Mouse (Mus musculus) CH12.LX (cell line): ENCODE data around the gene Ndufa11. TPM values are rescaled to one million over a fixed set of nuclear protein-coding genes. Genes with fewer than 3 reads are reported as not detected.

ENCODE experiments used
- DNase-seq: peaks from one replicate; pipeline ENCODE4 v3.0.0-alpha.2; 2013; ENCODE audit errors: extremely low read depth
- H3K27ac ChIP-seq: 2 replicates; pipeline ENCODE4 v1.5.1; 2012; ENCODE audit warnings: low read depth, mild to moderate bottlenecking, control low read depth, moderate library complexity; ENCODE audit not compliant: insufficient read depth
- H3K27me3 ChIP-seq: replicated peaks from 2 replicates; pipeline ENCODE3; 2012; ENCODE audit warnings: inconsistent platforms
- H3K36me3 ChIP-seq, 2 experiments: replicated peaks in 1 of 2; 2 replicates each; pipeline versions ENCODE3 to v1.6.1; 2012; ENCODE audit warnings: inconsistent platforms in 1 of 2, low read length in 1 of 2, mild to moderate bottlenecking in 1 of 2, mixed read lengths in 1 of 2, moderate library complexity in 1 of 2; ENCODE audit not compliant: control insufficient read depth in 1 of 2, insufficient read depth in 1 of 2
- H3K4me1 ChIP-seq, 2 experiments: 2 replicates each; pipeline ENCODE4 v1.6.1; 2012; ENCODE audit warnings: inconsistent platforms in 1 of 2, moderate library complexity in 1 of 2; ENCODE audit not compliant: insufficient read depth in 2 of 2, control insufficient read depth in 1 of 2
- H3K4me2 ChIP-seq: 2 replicates; pipeline ENCODE4 v1.6.1; 2012; ENCODE audit warnings: low read depth, mild to moderate bottlenecking, control low read depth; ENCODE audit not compliant: poor library complexity, insufficient read depth, severe bottlenecking
- H3K4me3 ChIP-seq, 3 experiments: fragments of 150-350 bp in 1 of 3; sonication (generic) in 1 of 3; replicated peaks in 1 of 3; 2 replicates each; pipeline versions ENCODE3 to v1.5.1; 2011 to 2012; ENCODE audit warnings: low read depth in 2 of 3, low read length in 2 of 3, mild to moderate bottlenecking in 2 of 3, moderate library complexity in 2 of 3, control low read depth in 1 of 3, improper control_type of control experiment in 1 of 3, inconsistent platforms in 1 of 3, mixed read lengths in 1 of 3; ENCODE audit not compliant: poor library complexity in 1 of 3
- H3K79me2 ChIP-seq: replicated peaks from 2 replicates; pipeline ENCODE4 v1.6.1; 2012; ENCODE audit warnings: mild to moderate bottlenecking, moderate library complexity; ENCODE audit not compliant: control insufficient read depth, poor library complexity, insufficient read depth, severe bottlenecking; ENCODE audit errors: extremely low read depth
- H3K9ac ChIP-seq: 2 replicates; pipeline ENCODE4 v1.6.1; 2012; ENCODE audit warnings: low read depth, mild to moderate bottlenecking, control low read depth, moderate library complexity; ENCODE audit not compliant: insufficient read depth
- H3K9me3 ChIP-seq: replicated peaks from 2 replicates; pipeline ENCODE3; 2012; ENCODE audit warnings: low read length, inconsistent platforms, mixed read lengths
- BHLHE40 ChIP-seq: IDR thresholded peaks from 2 replicates; pipeline ENCODE4 v1.6.1; 2011; ENCODE audit warnings: mild to moderate bottlenecking, low read depth, low read length, improper control_type of control experiment
- CHD1 ChIP-seq: IDR thresholded peaks from 2 replicates; pipeline ENCODE4 v1.6.1; 2012; ENCODE audit warnings: low read depth, low read length, improper control_type of control experiment, inconsistent platforms
- CHD2 ChIP-seq: IDR thresholded peaks from 2 replicates; pipeline ENCODE4 v1.6.1; 2011; ENCODE audit warnings: low read length, improper control_type of control experiment
- CTCF ChIP-seq, 2 experiments: IDR thresholded peaks in 1 of 2; conservative IDR thresholded peaks in 1 of 2; 2 replicates each; pipeline ENCODE4 v1.5.1; 2011 to 2012; ENCODE audit warnings: low read depth in 2 of 2, low read length in 2 of 2, improper control_type of control experiment in 1 of 2, inconsistent platforms in 1 of 2, mild to moderate bottlenecking in 1 of 2, moderate library complexity in 1 of 2
- E2F4 ChIP-seq: IDR thresholded peaks from 2 replicates; pipeline ENCODE4 v1.6.1; 2011; ENCODE audit warnings: low read depth, low read length, improper control_type of control experiment; ENCODE audit not compliant: insufficient replicate concordance
- ELF1 ChIP-seq: IDR thresholded peaks from 2 replicates; pipeline ENCODE4 v1.6.1; 2014; ENCODE audit warnings: low read depth, mild to moderate bottlenecking, inconsistent platforms, low read length, improper control_type of control experiment
- ETS1 ChIP-seq: conservative IDR thresholded peaks from 2 replicates; pipeline ENCODE4 v1.6.1; 2012; ENCODE audit warnings: low read depth, mild to moderate bottlenecking, inconsistent platforms, low read length, improper control_type of control experiment, moderate library complexity
- HCFC1 ChIP-seq: IDR thresholded peaks from 2 replicates; pipeline ENCODE4 v1.6.1; 2012; ENCODE audit warnings: low read depth, mild to moderate bottlenecking, inconsistent platforms, low read length, improper control_type of control experiment
- IRF4 ChIP-seq: IDR thresholded peaks from 2 replicates; pipeline ENCODE4 v1.6.1; 2014; ENCODE audit warnings: low read depth, mild to moderate bottlenecking, inconsistent platforms, low read length, improper control_type of control experiment
- JUN ChIP-seq: IDR thresholded peaks from 2 replicates; pipeline ENCODE4 v1.6.1; 2011; ENCODE audit warnings: low read depth, mild to moderate bottlenecking, low read length, improper control_type of control experiment, moderate library complexity; ENCODE audit not compliant: insufficient read depth
- JUND ChIP-seq: conservative IDR thresholded peaks from 2 replicates; pipeline ENCODE4 v1.6.1; 2011; ENCODE audit warnings: low read depth, low read length, improper control_type of control experiment
- KAT2A ChIP-seq: IDR thresholded peaks from 2 replicates; pipeline ENCODE4 v1.6.1; 2012; ENCODE audit warnings: low read length, improper control_type of control experiment, inconsistent platforms; ENCODE audit not compliant: insufficient replicate concordance
- MAFK ChIP-seq: IDR thresholded peaks from 2 replicates; pipeline ENCODE4 v1.6.1; 2011; ENCODE audit warnings: low read length, improper control_type of control experiment; ENCODE audit not compliant: insufficient replicate concordance
- MAX ChIP-seq: IDR thresholded peaks from 2 replicates; pipeline ENCODE4 v1.6.1; 2011; ENCODE audit warnings: low read length, improper control_type of control experiment
- MEF2A ChIP-seq: IDR thresholded peaks from 2 replicates; pipeline ENCODE4 v1.6.1; 2014; ENCODE audit warnings: low read depth, mild to moderate bottlenecking, inconsistent platforms, low read length, improper control_type of control experiment, borderline replicate concordance
- MXI1 ChIP-seq: IDR thresholded peaks from 2 replicates; pipeline ENCODE4 v1.6.1; 2011; ENCODE audit warnings: mild to moderate bottlenecking, low read depth, low read length, improper control_type of control experiment
- MYC ChIP-seq: IDR thresholded peaks from 2 replicates; pipeline ENCODE4 v1.6.1; 2011; ENCODE audit warnings: low read depth, mild to moderate bottlenecking, improper control_type of control experiment, low read length
- NELFE ChIP-seq: IDR thresholded peaks from 2 replicates; pipeline ENCODE4 v1.6.1; 2011; ENCODE audit warnings: low read depth, low read length, improper control_type of control experiment
- NRF1 ChIP-seq: IDR thresholded peaks from 2 replicates; pipeline ENCODE4 v1.6.1; 2014; ENCODE audit warnings: low read depth, mild to moderate bottlenecking, inconsistent platforms, low read length, improper control_type of control experiment, moderate library complexity
- POLR2A ChIP-seq: IDR thresholded peaks from 2 replicates; pipeline ENCODE4 v1.6.1; 2011; ENCODE audit warnings: low read depth, mild to moderate bottlenecking, improper control_type of control experiment, low read length
- POLR2AphosphoS2 ChIP-seq: IDR thresholded peaks from 2 replicates; pipeline ENCODE4 v1.6.1; 2011; ENCODE audit warnings: low read depth, low read length, improper control_type of control experiment
- RAD21 ChIP-seq: IDR thresholded peaks from 2 replicates; pipeline ENCODE4 v1.6.1; 2011; ENCODE audit warnings: low read depth, mild to moderate bottlenecking, low read length, improper control_type of control experiment, moderate library complexity
- RCOR1 ChIP-seq: conservative IDR thresholded peaks from 2 replicates; pipeline ENCODE4 v1.6.1; 2012; ENCODE audit warnings: low read depth, mild to moderate bottlenecking, inconsistent platforms, low read length, improper control_type of control experiment
- SIN3A ChIP-seq: IDR thresholded peaks from 2 replicates; pipeline ENCODE4 v1.6.1; 2012; ENCODE audit warnings: low read length, improper control_type of control experiment, inconsistent platforms
- SMC3 ChIP-seq: IDR thresholded peaks from 2 replicates; pipeline ENCODE4 v1.6.1; 2011; ENCODE audit warnings: low read depth, low read length, improper control_type of control experiment
- TBP ChIP-seq: conservative IDR thresholded peaks from 2 replicates; pipeline ENCODE4 v1.6.1; 2011; ENCODE audit warnings: low read depth, low read length, improper control_type of control experiment
- TCF12 ChIP-seq: IDR thresholded peaks from 2 replicates; pipeline ENCODE4 v1.6.1; 2014; ENCODE audit warnings: low read depth, mild to moderate bottlenecking, inconsistent platforms, low read length, improper control_type of control experiment
- UBTF ChIP-seq: IDR thresholded peaks from 2 replicates; pipeline ENCODE4 v1.6.1; 2012; ENCODE audit warnings: low read depth, mild to moderate bottlenecking, inconsistent platforms, low read length, improper control_type of control experiment, moderate library complexity
- USF2 ChIP-seq: conservative IDR thresholded peaks from 2 replicates; pipeline ENCODE4 v1.6.1; 2011; ENCODE audit warnings: low read depth, low read length, improper control_type of control experiment
- ZC3H11A ChIP-seq: IDR thresholded peaks from 2 replicates; pipeline ENCODE4 v1.6.1; 2012; ENCODE audit warnings: low read depth, mild to moderate bottlenecking, inconsistent platforms, low read length, improper control_type of control experiment
- ZMIZ1 ChIP-seq: IDR thresholded peaks from 2 replicates; pipeline ENCODE4 v1.6.1; 2012; ENCODE audit warnings: low read depth, mild to moderate bottlenecking, inconsistent platforms, low read length, improper control_type of control experiment
- ZNF384 ChIP-seq: IDR thresholded peaks from 2 replicates; pipeline ENCODE4 v1.6.1; 2012; ENCODE audit warnings: low read depth, low read length, improper control_type of control experiment, inconsistent platforms
- dilution Hi-C: fragments of 300-500 bp; cut with MboI; formaldehyde crosslinking; loops from 2 replicates; pipeline ENCODE4 v1.14.3; 2020; ENCODE audit warnings: low sequenced_read_pairs; ENCODE audit not compliant: extremely low pct_unique_long_range_greater_than_20kb, extremely low pct_ligation_motif_present
- in situ Hi-C: fragments of 300-500 bp; cut with MboI; formaldehyde crosslinking; loops from 3 replicates; pipeline ENCODE4 v1.14.3; 2019; ENCODE audit warnings: low sequenced_read_pairs, low pct_ligation_motif_present, low pct_unique_long_range_greater_than_20kb, mixed read lengths
- polyA plus RNA-seq: library from polyadenylated mRNA; unstranded; fragments of >175 nt; gene quantifications from 2 replicates; pipeline ENCODE4 v1.2.1, GENCODE M21; 2012; ENCODE audit warnings: low read depth; ENCODE audit not compliant: insufficient read length
- total RNA-seq, 2 experiments: library from RNA; depleted of rRNA; stranded (reverse); fragments of 300-350 nt in 1 of 2; fragments of >200 nt in 1 of 2; gene quantifications; 2 replicates each; pipeline ENCODE4 v1.2.3; 2012 to 2014

The Ndufa11 gene
- total and polyA plus RNA-seq, 3 experiments = 124 to 201 (median 155) TPM

DNA sequence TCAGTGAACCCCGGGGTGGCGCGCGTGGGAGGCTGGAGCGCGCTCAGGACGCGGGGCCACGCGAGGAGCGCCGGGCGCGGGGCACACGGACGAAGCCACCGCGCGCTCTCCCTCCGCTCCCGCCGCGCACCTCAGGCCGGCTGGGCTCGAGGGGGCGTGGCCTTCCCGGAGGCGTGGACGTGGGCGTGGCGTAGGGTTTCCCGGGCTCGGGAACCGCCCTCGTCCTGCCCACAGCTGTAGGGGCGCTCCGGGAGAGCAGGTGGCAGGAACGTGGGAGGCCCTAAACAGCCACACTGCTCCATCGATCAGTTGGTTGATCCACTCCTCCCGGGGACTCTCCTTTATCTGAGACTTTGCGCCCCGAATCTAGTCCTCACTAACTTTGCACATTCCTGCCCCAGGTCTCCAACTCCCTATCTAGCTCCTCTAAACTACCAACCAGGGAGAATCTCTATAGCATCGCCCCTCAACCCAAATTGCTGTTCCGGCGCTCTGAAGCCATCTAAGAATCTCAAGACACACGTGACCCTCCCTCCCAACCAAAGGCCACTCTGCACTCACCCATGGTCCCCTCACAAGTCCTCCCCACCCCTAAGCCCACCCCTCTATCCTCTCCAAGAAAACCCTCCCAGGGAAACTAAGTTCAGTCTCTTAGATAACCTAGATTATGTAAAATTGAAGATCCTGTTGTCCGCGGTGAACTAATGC, 40.0 kb downstream of the Ndufa11 start, which contains the start of gene Nrtn:
Gene Nrtn (minus strand): TSS at position 115 of the 708 bp plus-strand sequence.
- Histone ChIP-seq H3K4me3 (peak within 1 kb of the TSS in 2 of 3 experiments; percentile 3 to 7), H3K4me2 (peak within 1 kb of the TSS; percentile 49), H3K9ac (no peak within 1 kb of the TSS), H3K79me2 (no peaks in the 10 kb centered on the region), H3K4me1 (peaks cover 3 to 26% of the 10 kb centered on the region in 2 experiments; a peak in 3 of 4 replicates), H3K9me3 (peaks cover 7% of the 10 kb centered on the region), H3K36me3 (no peaks in the 10 kb centered on the region), H3K27ac (no peak within 1 kb of the TSS), H3K27me3 (peaks cover 72% of the 10 kb centered on the region)
- in situ Hi-C loops (no loop called here), dilution Hi-C loops (no loop called here)
- TF ChIP-seq RCOR1 (no peak), TCF12 (no peak), POLR2AphosphoS2 (no peak), CHD1 (no peak), CHD2 (no peak), HCFC1 (no peak), MAFK (no peak), UBTF (no peak), E2F4 (no peak), SIN3A (no peak), IRF4 (no peak)
- peak; percentile 48 for DNase-seq

DNA sequence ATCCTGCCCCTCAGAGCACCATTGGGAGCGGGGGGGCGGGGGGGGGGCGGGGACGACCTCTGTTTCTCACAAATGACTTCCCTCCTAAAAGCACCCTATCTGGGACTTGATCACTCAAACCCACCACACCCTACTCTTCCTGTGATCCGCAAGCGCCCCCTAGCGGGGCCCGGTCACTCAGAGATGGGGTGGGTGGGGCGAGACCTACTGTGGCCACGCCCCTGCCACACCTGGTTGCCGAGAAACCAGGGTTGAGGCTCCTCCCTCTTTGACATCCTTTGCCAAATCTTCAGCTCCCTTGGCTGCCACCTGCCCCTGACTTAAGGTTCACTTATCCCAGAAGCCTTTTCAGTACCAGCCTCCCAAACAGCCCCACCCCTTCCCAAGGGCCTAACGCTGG, 40.6 kb downstream of the Ndufa11 start:
- no peak overlapping the region for H3K27ac ChIP-seq
- no peak overlapping the region for H3K4me3 ChIP-seq
- peaks cover 72% of the 10 kb centered on the region for H3K27me3 ChIP-seq
- no peaks in the 10 kb centered on the region for H3K79me2 ChIP-seq
- dilution Hi-C loops = no loop called here
- peaks cover 7% of the 10 kb centered on the region for H3K9me3 ChIP-seq
- in situ Hi-C loops = no loop called here
- H3K4me1 ChIP-seq = peaks cover 3 to 31% of the 10 kb centered on the region in 2 experiments; a peak in 3 of 4 replicates
- DNase-seq = peak; percentile 75
- no peaks in the 10 kb centered on the region for H3K36me3 ChIP-seq
- H3K9ac ChIP-seq = no peak overlapping the region
- H3K4me2 ChIP-seq = peak overlapping the region; percentile 49; the same call in 1 of the 2 replicates
- TF ChIP-seq RAD21 (peak; percentile 56), BHLHE40 (no peak), ZMIZ1 (no peak), RCOR1 (no peak), MYC (no peak), SMC3 (0 out of 2 replicates have a peak, but pooled peaks have one; percentile 2), CTCF (conservative IDR thresholded peaks at IDR 0.05 in 1 of 2, IDR thresholded peaks at IDR 0.05 in 1 of 2; ENCODE audit: low read depth in 2 of 2, low read length in 2 of 2) (peak; percentile 23 to 61; a peak in 2 of 4 replicates), MXI1 (no peak), JUN (no peak), TCF12 (no peak), TBP (no peak), POLR2A (no peak), MAX (no peak), ETS1 (no peak), KAT2A (no peak), USF2 (no peak), ELF1 (no peak), E2F4 (no peak), JUND (no peak), ZNF384 (no peak), NRF1 (no peak), UBTF (no peak), MEF2A (0 out of 2 replicates have a peak, but pooled peaks have one; percentile 25), CHD2 (no peak), IRF4 (no peak), ZC3H11A (no peak), NELFE (no peak)
